Mouse (Mus musculus): Measurements from ENCODE around the gene Vmn1r28. TPM values are rescaled to one million over a fixed set of nuclear protein-coding genes. Genes with fewer than 3 reads are reported as not detected.
"Not testable (repeated sequence)": the region's sequence is repeated elsewhere in the genome, so short reads cannot be mapped to it uniquely, and the experiment has no call there.

Gene Vmn1r28
- polyA plus RNA-seq (2014; fragmentation: Nextera tagmentation; extraction: Ambion mirVana) = not detected in 2 replicates

DNA sequence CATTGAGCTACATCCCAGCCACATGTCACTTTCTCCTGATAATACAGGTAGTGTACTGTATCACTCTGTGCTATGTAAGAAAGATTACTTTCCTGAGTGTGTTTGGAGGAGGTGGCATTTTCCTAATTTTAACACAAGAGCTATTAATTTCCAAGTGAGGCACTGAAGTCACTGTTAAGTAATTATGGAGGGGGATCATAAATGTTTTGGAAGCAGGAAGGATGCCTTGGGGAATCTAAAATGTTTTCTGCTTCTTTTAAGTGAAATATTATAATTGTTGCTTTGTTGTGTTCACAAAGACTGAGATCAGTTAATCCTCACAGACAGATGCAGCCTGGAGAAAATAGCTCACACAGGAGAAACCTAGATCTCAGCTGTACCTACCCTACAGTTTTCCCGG lies at the start of gene Vmn1r28:
TSS of gene Vmn1r28 (plus strand) at position 301 of the 400 bp plus-strand sequence.
- 86% methylated on average over 1 of the region's 1 CpGs for WGBS
- Histone ChIP-seq H3K27ac (replicated peaks; ENCODE audit: low read depth, low read length) (no peak within 1 kb of the TSS), H3K9ac (replicated peaks; ENCODE audit: low read length) (no peak within 1 kb of the TSS), H3K4me2 (ENCODE audit: low read depth, low read length) (no peak within 1 kb of the TSS), H3K36me3 (replicated peaks; ENCODE audit: control insufficient read depth, insufficient read depth, low read depth, low read length) (no peaks in the 10 kb centered on the region), H3K9me3 (replicated peaks; ENCODE audit: control insufficient read depth, low read length) (no peaks in the 10 kb centered on the region), H3K4me1 (ENCODE audit: control insufficient read depth, insufficient read depth, low read length) (no peaks in the 10 kb centered on the region), H3K4me3 (ENCODE audit: low read depth, low read length) (no peak within 1 kb of the TSS), H3K27me3 (ENCODE audit: control insufficient read depth, insufficient read depth, low read length) (no peaks in the 10 kb centered on the region)
- no peak for ATAC-seq (replicated peaks; ENCODE audit: insufficient number of reproducible peaks, low FRiP score, low TSS enrichment, low read depth)
- DNase-seq (ENCODE audit: low spot score) = no peak

DNA sequence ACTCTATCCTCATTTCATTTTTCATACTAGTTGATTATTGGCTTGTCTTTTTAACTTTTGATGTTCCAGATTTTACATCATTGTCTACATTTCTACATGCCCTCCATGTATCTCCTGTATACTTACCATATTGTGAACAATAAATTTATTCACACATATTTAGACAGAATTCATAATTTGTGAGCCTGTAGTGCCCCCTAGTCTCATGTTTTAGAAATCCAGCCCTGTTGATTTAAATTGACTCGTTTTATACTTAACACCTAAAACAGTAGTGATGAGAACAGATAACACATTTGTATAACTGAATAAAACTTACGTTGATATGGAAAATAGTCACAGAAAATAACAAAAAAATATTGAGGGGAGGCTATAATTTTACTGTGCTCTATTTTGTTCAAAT lies 45.7 kb upstream of the Vmn1r28 start:
- no peak for DNase-seq (ENCODE audit: low spot score)
- 84% methylated on average over 2 of the region's 2 CpGs for whole genome bisulfite sequencing
- no peak overlapping the region for H3K4me2 ChIP-seq (ENCODE audit: low read depth, low read length)
- no peak for ATAC-seq (replicated peaks; ENCODE audit: insufficient number of reproducible peaks, low FRiP score, low TSS enrichment, low read depth)
- H3K36me3 ChIP-seq (replicated peaks; ENCODE audit: control insufficient read depth, insufficient read depth, low read depth, low read length) = no peaks in the 10 kb centered on the region
- no peak overlapping the region for H3K27ac ChIP-seq (replicated peaks; ENCODE audit: low read depth, low read length)
- no peak overlapping the region for H3K9ac ChIP-seq (replicated peaks; ENCODE audit: low read length)
- H3K4me1 ChIP-seq (ENCODE audit: control insufficient read depth, insufficient read depth, low read length) = no peaks in the 10 kb centered on the region
- no peaks in the 10 kb centered on the region for H3K9me3 ChIP-seq (replicated peaks; ENCODE audit: control insufficient read depth, low read length)
- no peak overlapping the region for H3K4me3 ChIP-seq (ENCODE audit: low read depth, low read length)
- H3K27me3 ChIP-seq (ENCODE audit: control insufficient read depth, insufficient read depth, low read length) = no peaks in the 10 kb centered on the region

DNA sequence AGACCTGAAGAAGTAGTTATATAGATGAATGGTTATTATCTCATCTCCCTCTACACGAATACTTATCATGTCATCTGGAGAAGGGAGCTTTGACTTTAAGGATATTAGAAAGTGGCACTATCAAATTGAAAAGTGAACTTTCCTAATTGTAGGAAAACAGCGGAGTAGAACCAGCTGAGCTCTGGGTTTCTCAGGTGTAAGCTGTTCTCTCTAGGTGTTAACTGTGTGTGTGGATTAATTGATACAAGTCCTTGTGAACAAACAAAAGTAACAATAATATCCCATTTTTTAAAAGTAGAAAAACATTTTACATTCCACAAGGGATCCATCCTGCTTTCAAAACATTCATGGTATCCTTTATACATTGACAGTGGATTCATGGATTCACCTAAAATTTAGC lies 43.1 kb upstream of the Vmn1r28 start, which contains the start of gene Vmn1r27:
TSS of gene Vmn1r27 (minus strand) at position 101 of the 400 bp plus-strand sequence.
- DNase-seq (ENCODE audit: low spot score) (no peak), ATAC-seq (replicated peaks; ENCODE audit: insufficient number of reproducible peaks, low FRiP score, low TSS enrichment, low read depth) (no peak)
- 75% methylated on average over 2 of the region's 2 CpGs for WGBS
- Histone ChIP-seq H3K36me3 (replicated peaks; ENCODE audit: control insufficient read depth, insufficient read depth, low read depth, low read length) (no peaks in the 10 kb centered on the region), H3K27ac (replicated peaks; ENCODE audit: low read depth, low read length) (no peak within 1 kb of the TSS), H3K4me3 (ENCODE audit: low read depth, low read length) (no peak within 1 kb of the TSS), H3K27me3 (ENCODE audit: control insufficient read depth, insufficient read depth, low read length) (no peaks in the 10 kb centered on the region), H3K9me3 (replicated peaks; ENCODE audit: control insufficient read depth, low read length) (no peaks in the 10 kb centered on the region), H3K4me1 (ENCODE audit: control insufficient read depth, insufficient read depth, low read length) (no peaks in the 10 kb centered on the region), H3K4me2 (ENCODE audit: low read depth, low read length) (no peak within 1 kb of the TSS), H3K9ac (replicated peaks; ENCODE audit: low read length) (no peak within 1 kb of the TSS)

DNA sequence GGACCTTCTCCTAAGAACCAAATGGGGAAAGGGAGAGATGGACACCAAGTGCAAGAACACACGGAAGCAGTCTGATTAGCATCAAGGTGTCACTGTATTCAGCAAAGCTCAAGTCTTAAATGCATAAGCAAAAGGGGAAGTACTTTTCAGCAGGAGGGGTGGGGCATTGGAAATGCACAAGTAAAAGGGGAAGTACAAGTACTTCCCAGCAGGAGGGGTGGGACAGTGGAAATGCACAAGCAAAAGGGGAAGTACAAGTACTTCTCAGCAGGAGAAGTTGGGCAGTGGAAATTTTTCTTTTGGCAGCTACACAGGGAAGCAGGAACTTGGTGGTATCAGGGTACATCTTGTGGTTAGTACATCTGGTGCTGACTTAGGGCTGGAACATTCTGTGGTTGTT lies 17.8 kb downstream of the Vmn1r28 start:
- 100% methylated on average over 1 of the region's 1 CpGs for WGBS
- H3K27me3 ChIP-seq (ENCODE audit: control insufficient read depth, insufficient read depth, low read length); H3K4me2 ChIP-seq (ENCODE audit: low read depth, low read length); ATAC-seq (replicated peaks; ENCODE audit: insufficient number of reproducible peaks, low FRiP score, low TSS enrichment, low read depth); DNase-seq (ENCODE audit: low spot score); H3K27ac ChIP-seq (replicated peaks; ENCODE audit: low read depth, low read length); H3K4me3 ChIP-seq (ENCODE audit: low read depth, low read length); H3K36me3 ChIP-seq (replicated peaks; ENCODE audit: control insufficient read depth, insufficient read depth, low read depth, low read length); H3K9ac ChIP-seq (replicated peaks; ENCODE audit: low read length); H3K4me1 ChIP-seq (ENCODE audit: control insufficient read depth, insufficient read depth, low read length); H3K9me3 ChIP-seq (replicated peaks; ENCODE audit: control insufficient read depth, low read length): not testable (repeated sequence)

DNA sequence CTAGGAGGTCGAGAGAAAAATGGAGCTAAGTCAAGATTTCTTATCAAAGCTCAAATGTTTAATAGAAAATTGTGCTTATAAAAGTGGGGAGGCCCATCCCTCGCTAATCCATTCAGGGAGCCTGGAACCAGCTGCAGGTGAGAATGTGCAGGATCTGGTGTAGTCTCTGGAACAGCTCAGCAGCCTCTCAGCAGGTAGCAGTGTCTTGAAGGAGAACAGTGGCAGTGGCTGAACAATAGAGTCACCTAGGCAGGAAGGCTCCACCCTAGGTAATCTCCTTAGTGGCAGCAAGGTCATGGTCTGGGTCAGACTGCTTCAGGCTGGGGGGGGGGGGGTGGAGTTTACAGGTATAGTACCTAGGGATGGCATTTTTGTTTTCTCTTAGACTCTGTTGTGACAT lies 30.4 kb downstream of the Vmn1r28 start:
- WGBS = 72% methylated on average over 2 of the region's 2 CpGs

DNA sequence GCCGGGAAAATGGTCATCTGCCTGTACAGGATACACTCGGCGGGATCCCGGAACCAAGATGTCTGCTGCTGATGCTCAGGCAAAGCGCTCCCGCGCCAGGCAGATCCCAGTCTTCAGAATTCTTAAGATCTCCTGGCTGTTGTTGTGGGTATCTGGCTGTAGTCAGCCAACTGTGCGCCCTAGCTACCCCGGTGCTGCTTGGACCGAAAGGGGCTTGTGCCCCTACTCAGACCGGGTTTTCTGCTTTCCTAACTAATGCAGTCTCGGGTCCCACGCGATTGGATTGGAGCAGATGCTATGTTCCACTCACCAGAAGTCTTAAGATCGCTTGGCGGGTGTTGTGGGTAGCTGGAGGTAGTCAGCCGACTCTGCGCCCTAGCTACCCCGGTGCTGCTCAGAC lies 36.7 kb downstream of the Vmn1r28 start:
- not testable (repeated sequence) for H3K27me3 ChIP-seq (ENCODE audit: control insufficient read depth, insufficient read depth, low read length); H3K27ac ChIP-seq (replicated peaks; ENCODE audit: low read depth, low read length)

More for the DNA sequence above, 30.4 kb downstream of the Vmn1r28 start:
- Histone ChIP-seq H3K27ac (replicated peaks; ENCODE audit: low read depth, low read length) (no peak overlapping the region), H3K4me2 (ENCODE audit: low read depth, low read length) (no peak overlapping the region), H3K4me3 (ENCODE audit: low read depth, low read length) (no peak overlapping the region), H3K4me1 (ENCODE audit: control insufficient read depth, insufficient read depth, low read length) (no peaks in the 10 kb centered on the region), H3K9me3 (replicated peaks; ENCODE audit: control insufficient read depth, low read length) (no peaks in the 10 kb centered on the region), H3K9ac (replicated peaks; ENCODE audit: low read length) (no peak overlapping the region), H3K27me3 (ENCODE audit: control insufficient read depth, insufficient read depth, low read length) (no peaks in the 10 kb centered on the region), H3K36me3 (replicated peaks; ENCODE audit: control insufficient read depth, insufficient read depth, low read depth, low read length) (no peaks in the 10 kb centered on the region)
- DNase-seq (ENCODE audit: low spot score) (no peak), ATAC-seq (replicated peaks; ENCODE audit: insufficient number of reproducible peaks, low FRiP score, low TSS enrichment, low read depth) (no peak)

DNA sequence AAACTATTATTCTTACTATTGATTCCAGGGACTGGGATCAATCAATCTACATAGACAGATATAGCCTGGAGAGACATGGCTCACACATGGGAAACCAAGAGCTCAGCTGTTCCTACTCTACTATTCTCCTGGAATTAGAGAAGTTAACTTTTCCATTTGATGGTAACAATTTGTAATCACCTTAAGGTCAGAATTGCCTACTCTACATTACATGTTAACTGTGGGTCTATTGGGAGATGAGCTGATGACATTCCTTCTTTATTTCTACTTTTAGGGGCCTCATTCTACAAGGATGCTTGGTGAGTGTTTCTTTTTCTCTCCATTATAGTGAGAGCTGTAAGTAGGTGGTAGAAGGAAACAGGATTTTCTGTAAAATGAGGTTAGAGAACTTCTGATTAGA lies 39.4 kb downstream of the Vmn1r28 start, which contains the start of gene Vmn1r29:
TSS of gene Vmn1r29 (plus strand) at position 301 of the 400 bp plus-strand sequence.
- ATAC-seq (replicated peaks; ENCODE audit: insufficient number of reproducible peaks, low FRiP score, low TSS enrichment, low read depth) (no peak), DNase-seq (ENCODE audit: low spot score) (no peak)
- Histone ChIP-seq H3K27ac (replicated peaks; ENCODE audit: low read depth, low read length) (no peak within 1 kb of the TSS), H3K9me3 (replicated peaks; ENCODE audit: control insufficient read depth, low read length) (no peaks in the 10 kb centered on the region), H3K9ac (replicated peaks; ENCODE audit: low read length) (no peak within 1 kb of the TSS), H3K4me1 (ENCODE audit: control insufficient read depth, insufficient read depth, low read length) (no peaks in the 10 kb centered on the region), H3K4me3 (ENCODE audit: low read depth, low read length) (no peak within 1 kb of the TSS), H3K36me3 (replicated peaks; ENCODE audit: control insufficient read depth, insufficient read depth, low read depth, low read length) (no peaks in the 10 kb centered on the region), H3K27me3 (ENCODE audit: control insufficient read depth, insufficient read depth, low read length) (no peaks in the 10 kb centered on the region), H3K4me2 (ENCODE audit: low read depth, low read length) (no peak within 1 kb of the TSS)

More for the DNA sequence above, 36.7 kb downstream of the Vmn1r28 start:
- H3K9ac ChIP-seq (replicated peaks; ENCODE audit: low read length); DNase-seq (ENCODE audit: low spot score); H3K4me1 ChIP-seq (ENCODE audit: control insufficient read depth, insufficient read depth, low read length); H3K4me2 ChIP-seq (ENCODE audit: low read depth, low read length); ATAC-seq (replicated peaks; ENCODE audit: insufficient number of reproducible peaks, low FRiP score, low TSS enrichment, low read depth); H3K36me3 ChIP-seq (replicated peaks; ENCODE audit: control insufficient read depth, insufficient read depth, low read depth, low read length); H3K9me3 ChIP-seq (replicated peaks; ENCODE audit: control insufficient read depth, low read length); H3K4me3 ChIP-seq (ENCODE audit: low read depth, low read length): not testable (repeated sequence)
- 83% methylated on average over 19 of the region's 19 CpGs for WGBS

Data from embryonic facial prominence, embryonic 11.5 days (tissue).